ENCODE assay signal across 17 mouse cellular contexts in the genomic region with DNA sequence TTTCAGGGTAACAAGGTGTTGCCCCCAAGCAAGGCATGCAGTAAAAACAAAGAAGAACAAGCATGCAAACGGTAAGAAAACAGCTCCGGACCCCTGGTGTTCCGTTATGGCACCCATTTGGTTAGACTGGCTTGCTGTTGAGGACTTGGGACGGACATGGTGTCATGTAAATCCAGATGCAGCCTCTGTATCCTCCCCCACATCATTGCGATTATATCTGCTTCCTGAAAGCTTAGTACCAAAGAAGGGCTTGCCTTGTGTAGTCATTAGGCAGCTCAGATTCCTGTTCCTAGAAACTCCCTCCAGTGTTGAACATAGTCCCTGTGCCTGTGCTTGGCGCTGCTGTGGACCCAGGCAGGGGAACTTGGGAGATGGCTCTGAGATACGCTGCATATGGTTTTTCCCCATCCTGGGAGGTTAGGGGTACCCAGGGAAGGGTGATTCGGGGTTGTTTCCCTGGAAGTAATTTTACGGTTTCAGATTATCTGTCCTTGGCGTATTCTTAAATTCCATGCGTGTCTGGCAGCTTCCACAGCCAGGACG.
A peak's percentile ranks its signal among the peaks of the same experiment; 100 is the strongest.
DNase-seq lines count a peak whose midpoint lies in the region; ATAC-seq lines count a peak whose summit lies in the region.
"Had no signal": no experiment of that assay in that cellular context is flagged by ENCODE, and none has a peak within 500 bp of the region (broad histone marks: within the 10 kb centered on the region; RNA-seq: fewer than 3 reads in every experiment).

No protein-coding gene starts in this region.

- no peaks in the 10 kb centered on the region for H3K9me3 ChIP-seq in heart, embryonic 13.5 days
- H3K9me3 ChIP-seq in kidney, embryonic 16.5 days (ENCODE audit: low read length): no peaks in the 10 kb centered on the region
- no peaks in the 10 kb centered on the region for H3K9me3 ChIP-seq in embryonic facial prominence, embryonic 15.5 days (replicated peaks)
- H3K9me3 ChIP-seq: limb, embryonic 15.5 days; lung, embryonic 15.5 days had no signal

- 60% methylated on average over 12 of the region's 12 CpGs for WGBS in heart, embryonic 13.5 days
- WGBS in kidney, embryonic 16.5 days: 48% methylated on average over 12 of the region's 12 CpGs
- 47% methylated on average over 12 of the region's 12 CpGs for WGBS in embryonic facial prominence, embryonic 15.5 days

- no peak for ATAC-seq in heart, embryonic 13.5 days (ENCODE audit: extremely low read depth, insufficient number of reproducible peaks, low FRiP score, low TSS enrichment)
- peak; percentile 39; the same call in 1 of the 2 replicates for ATAC-seq in kidney, embryonic 16.5 days (ENCODE audit: low FRiP score, low TSS enrichment)
- ATAC-seq in embryonic facial prominence, embryonic 15.5 days (ENCODE audit: insufficient number of reproducible peaks, low FRiP score, low TSS enrichment, low read depth): peak; percentile 63
- ATAC-seq: midbrain, embryonic 16.5 days had no signal

- no peak for DNase-seq in heart, adult 18-20 months
- DNase-seq in kidney, adult 18-20 months: no peak
- DNase-seq in MN1 (ENCODE audit: low spot score) (peak; percentile 12), adipocyte (ENCODE audit: low spot score) (no peak)
- DNase-seq: adrenal gland, adult 8-10 months; cerebellum, adult 9-11 months; kidney, adult 2 months; lung, postnatal 4 days; retina, postnatal 1 day had no signal

- no peaks in the 10 kb centered on the region for H3K27me3 ChIP-seq in heart, embryonic 13.5 days (replicated peaks)
- no peaks in the 10 kb centered on the region for H3K27me3 ChIP-seq in kidney, embryonic 16.5 days (ENCODE audit: insufficient read depth, low read length)
- no peaks in the 10 kb centered on the region for H3K27me3 ChIP-seq in embryonic facial prominence, embryonic 15.5 days
- H3K27me3 ChIP-seq: CH12.LX; limb, embryonic 15.5 days; lung, embryonic 15.5 days had no signal

- H3K4me1 ChIP-seq in heart, embryonic 13.5 days: peaks cover 73% of the 10 kb centered on the region
- no peaks in the 10 kb centered on the region for H3K4me1 ChIP-seq in kidney, embryonic 16.5 days (ENCODE audit: insufficient read depth, low read length)
- peaks cover 17% of the 10 kb centered on the region for H3K4me1 ChIP-seq in embryonic facial prominence, embryonic 15.5 days
- H3K4me1 ChIP-seq: lung, embryonic 15.5 days had no signal

- H3K36me3 ChIP-seq in heart, embryonic 13.5 days: peaks cover 67% of the 10 kb centered on the region
- peaks cover 7% of the 10 kb centered on the region for H3K36me3 ChIP-seq in kidney, embryonic 16.5 days (ENCODE audit: insufficient read depth, low read length)
- H3K36me3 ChIP-seq in embryonic facial prominence, embryonic 15.5 days: peaks cover 65% of the 10 kb centered on the region

- no peak overlapping the region for H3K4me3 ChIP-seq in heart, embryonic 13.5 days
- no peak overlapping the region for H3K4me3 ChIP-seq in kidney, embryonic 16.5 days (ENCODE audit: low read length)
- H3K4me3 ChIP-seq in embryonic facial prominence, embryonic 15.5 days (replicated peaks): no peak overlapping the region
- H3K4me3 ChIP-seq: limb, embryonic 15.5 days; lung, embryonic 15.5 days had no signal

- no peak overlapping the region for H3K4me2 ChIP-seq in heart, embryonic 13.5 days
- no peak overlapping the region for H3K4me2 ChIP-seq in kidney, embryonic 16.5 days (replicated peaks; ENCODE audit: low read depth, low read length)
- no peak overlapping the region for H3K4me2 ChIP-seq in embryonic facial prominence, embryonic 15.5 days (replicated peaks)
- H3K4me2 ChIP-seq: limb, embryonic 15.5 days; lung, embryonic 15.5 days had no signal

- H3K9ac ChIP-seq in heart, embryonic 13.5 days: no peak overlapping the region
- no peak overlapping the region for H3K9ac ChIP-seq in kidney, embryonic 16.5 days (replicated peaks; ENCODE audit: low read length)
- no peak overlapping the region for H3K9ac ChIP-seq in embryonic facial prominence, embryonic 15.5 days
- H3K9ac ChIP-seq: limb, embryonic 15.5 days; lung, embryonic 15.5 days had no signal

- H3K27ac ChIP-seq in heart, embryonic 13.5 days (replicated peaks): peak overlapping the region; percentile 66
- no peak overlapping the region for H3K27ac ChIP-seq in kidney, embryonic 16.5 days (ENCODE audit: low read length)
- no peak overlapping the region for H3K27ac ChIP-seq in embryonic facial prominence, embryonic 15.5 days (replicated peaks)
- H3K27ac ChIP-seq: limb, embryonic 15.5 days; lung, embryonic 15.5 days; stomach, postnatal 0 days had no signal
